Mouse (Mus musculus): ENCODE results near the gene Immp2l. TPM values are rescaled to one million over a fixed set of nuclear protein-coding genes. Genes with fewer than 3 reads are reported as not detected.
"Not testable (repeated sequence)": the region's sequence is repeated elsewhere in the genome, so short reads cannot be mapped to it uniquely, and the experiment has no call there.

The Immp2l gene
- total and polyA plus RNA-seq, 3 experiments, result 0.50 to 31.4 (median 7.9) TPM

- no peak for ATAC-seq (ENCODE audit: extremely low read depth, insufficient number of reproducible peaks, low FRiP score, poor library complexity, severe bottlenecking)
- Histone ChIP-seq H3K4me3 (ENCODE audit: low read depth, low read length) (no peak overlapping the region), H3K27me3 (ENCODE audit: insufficient read depth, low read length) (no peaks in the 10 kb centered on the region; the same call in 1 of the 2 replicates), H3K4me1 (ENCODE audit: insufficient read depth, low read depth, low read length) (no peaks in the 10 kb centered on the region), H3K36me3 (replicated peaks) (no peaks in the 10 kb centered on the region), H3K9me3 (replicated peaks) (no peaks in the 10 kb centered on the region)
- TF ChIP-seq TAL1 (conservative IDR thresholded peaks at IDR 0.05; ENCODE audit: low read depth, low read length) (no peak), GATA2 (IDR thresholded peaks at IDR 0.05; ENCODE audit: borderline replicate concordance, low read depth, low read length) (no peak), CTCF (IDR thresholded peaks at IDR 0.05; ENCODE audit: low read depth, low read length) (no peak)
- no peak for DNase-seq (ENCODE audit: low spot score)
Observed at GRCm38 (mm10) chr12:41742887-41743286, 719.0 kb downstream of the Immp2l start.

GRCm38 (mm10) chr12:41763396-41763795, 739.5 kb downstream of the Immp2l start:
- no peaks in the 10 kb centered on the region for H3K9me3 ChIP-seq (replicated peaks)
- TF ChIP-seq GATA1 (IDR thresholded peaks at IDR 0.05; ENCODE audit: borderline replicate concordance, low read length), result no peak
- no peak for TF ChIP-seq TAL1 (conservative IDR thresholded peaks at IDR 0.05; ENCODE audit: low read depth, low read length)
- no peak for TF ChIP-seq CTCF (IDR thresholded peaks at IDR 0.05; ENCODE audit: low read depth, low read length)
- no peak for TF ChIP-seq GATA2 (IDR thresholded peaks at IDR 0.05; ENCODE audit: borderline replicate concordance, low read depth, low read length)
- no peak for TF ChIP-seq POLR2AphosphoS5 (IDR thresholded peaks at IDR 0.05; ENCODE audit: insufficient replicate concordance, low read depth, low read length)
- no peaks in the 10 kb centered on the region for H3K27me3 ChIP-seq (ENCODE audit: insufficient read depth, low read length)
- no peak overlapping the region for H3K4me3 ChIP-seq (ENCODE audit: low read depth, low read length)
- ATAC-seq (ENCODE audit: extremely low read depth, insufficient number of reproducible peaks, low FRiP score, poor library complexity, severe bottlenecking), result no peak
- no peaks in the 10 kb centered on the region for H3K4me1 ChIP-seq (ENCODE audit: insufficient read depth, low read depth, low read length)
- H3K36me3 ChIP-seq (replicated peaks), result no peaks in the 10 kb centered on the region
- DNase-seq (ENCODE audit: low spot score), result no peak

GRCm38 (mm10) chr12:41773961-41774360, 750.1 kb downstream of the Immp2l start:
- ATAC-seq (ENCODE audit: extremely low read depth, insufficient number of reproducible peaks, low FRiP score, poor library complexity, severe bottlenecking) (peak; percentile 87), DNase-seq (ENCODE audit: low spot score) (no peak)
- peaks cover 7% of the 10 kb centered on the region; the same call in 1 of the 2 replicates for H3K4me1 ChIP-seq (ENCODE audit: insufficient read depth, low read depth, low read length)
- H3K9me3 ChIP-seq (replicated peaks), result no peaks in the 10 kb centered on the region
- TF ChIP-seq POLR2AphosphoS5 (IDR thresholded peaks at IDR 0.05; ENCODE audit: insufficient replicate concordance, low read depth, low read length) (no peak), TAL1 (conservative IDR thresholded peaks at IDR 0.05; ENCODE audit: low read depth, low read length) (no peak), GATA1 (IDR thresholded peaks at IDR 0.05; ENCODE audit: borderline replicate concordance, low read length) (no peak), CTCF (IDR thresholded peaks at IDR 0.05; ENCODE audit: low read depth, low read length) (no peak), GATA2 (IDR thresholded peaks at IDR 0.05; ENCODE audit: borderline replicate concordance, low read depth, low read length) (no peak)
- no peaks in the 10 kb centered on the region for H3K36me3 ChIP-seq (replicated peaks)
- no peaks in the 10 kb centered on the region for H3K27me3 ChIP-seq (ENCODE audit: insufficient read depth, low read length)
- H3K4me3 ChIP-seq (ENCODE audit: low read depth, low read length), result no peak overlapping the region

GRCm38 (mm10) chr12:41774623-41775323, 750.9 kb downstream of the Immp2l start:
- Histone ChIP-seq H3K4me3 (ENCODE audit: low read depth, low read length) (no peak overlapping the region), H3K9me3 (replicated peaks) (no peaks in the 10 kb centered on the region), H3K36me3 (replicated peaks) (no peaks in the 10 kb centered on the region), H3K4me1 (ENCODE audit: insufficient read depth, low read depth, low read length) (peaks cover 7% of the 10 kb centered on the region; the same call in 1 of the 2 replicates), H3K27me3 (ENCODE audit: insufficient read depth, low read length) (no peaks in the 10 kb centered on the region)
- DNase-seq (ENCODE audit: low spot score), result no peak
- no peak for ATAC-seq (ENCODE audit: extremely low read depth, insufficient number of reproducible peaks, low FRiP score, poor library complexity, severe bottlenecking)
- TF ChIP-seq CTCF (IDR thresholded peaks at IDR 0.05; ENCODE audit: low read depth, low read length), result no peak
- no peak for TF ChIP-seq GATA1 (IDR thresholded peaks at IDR 0.05; ENCODE audit: borderline replicate concordance, low read length)
- no peak for TF ChIP-seq TAL1 (conservative IDR thresholded peaks at IDR 0.05; ENCODE audit: low read depth, low read length)

GRCm38 (mm10) chr12:41777762-41778161, 753.9 kb downstream of the Immp2l start:
- ATAC-seq (ENCODE audit: extremely low read depth, insufficient number of reproducible peaks, low FRiP score, poor library complexity, severe bottlenecking); H3K4me3 ChIP-seq (ENCODE audit: low read depth, low read length); H3K27me3 ChIP-seq (ENCODE audit: insufficient read depth, low read length); DNase-seq (ENCODE audit: low spot score); H3K9me3 ChIP-seq (replicated peaks); H3K36me3 ChIP-seq (replicated peaks); H3K4me1 ChIP-seq (ENCODE audit: insufficient read depth, low read depth, low read length): not testable (repeated sequence)

GRCm38 (mm10) chr12:41793681-41794080, 769.8 kb downstream of the Immp2l start:
- H3K27me3 ChIP-seq (ENCODE audit: insufficient read depth, low read length); H3K4me1 ChIP-seq (ENCODE audit: insufficient read depth, low read depth, low read length); DNase-seq (ENCODE audit: low spot score); H3K9me3 ChIP-seq (replicated peaks); H3K4me3 ChIP-seq (ENCODE audit: low read depth, low read length); H3K36me3 ChIP-seq (replicated peaks); ATAC-seq (ENCODE audit: extremely low read depth, insufficient number of reproducible peaks, low FRiP score, poor library complexity, severe bottlenecking): not testable (repeated sequence)

GRCm38 (mm10) chr12:41829517-41829916, 805.6 kb downstream of the Immp2l start:
- TF ChIP-seq CTCF (IDR thresholded peaks at IDR 0.05; ENCODE audit: low read depth, low read length) (no peak), GATA2 (IDR thresholded peaks at IDR 0.05; ENCODE audit: borderline replicate concordance, low read depth, low read length) (no peak), TAL1 (conservative IDR thresholded peaks at IDR 0.05; ENCODE audit: low read depth, low read length) (no peak), POLR2AphosphoS5 (IDR thresholded peaks at IDR 0.05; ENCODE audit: insufficient replicate concordance, low read depth, low read length) (no peak), GATA1 (IDR thresholded peaks at IDR 0.05; ENCODE audit: borderline replicate concordance, low read length) (no peak)
- H3K4me1 ChIP-seq (ENCODE audit: insufficient read depth, low read depth, low read length), result no peaks in the 10 kb centered on the region
- H3K27me3 ChIP-seq (ENCODE audit: insufficient read depth, low read length), result no peaks in the 10 kb centered on the region
- H3K36me3 ChIP-seq (replicated peaks), result no peaks in the 10 kb centered on the region
- no peak for ATAC-seq (ENCODE audit: extremely low read depth, insufficient number of reproducible peaks, low FRiP score, poor library complexity, severe bottlenecking)
- H3K9me3 ChIP-seq (replicated peaks), result no peaks in the 10 kb centered on the region
- no peak for DNase-seq (ENCODE audit: low spot score)
- H3K4me3 ChIP-seq (ENCODE audit: low read depth, low read length), result no peak overlapping the region
